Mouse (Mus musculus) stomach, postnatal 0 days (tissue): ENCODE measurements around the gene Zmiz1. TPM values are rescaled to one million over a fixed set of nuclear protein-coding genes. Genes with fewer than 3 reads are reported as not detected.

Experiments used
- ATAC-seq: fragments of 200-750 bp; cut with Nextera tagmentation; 2 replicates; pipeline ENCODE4 v1.8.0; 2017; ENCODE audit not compliant: low FRiP score, low TSS enrichment
- DNase-seq: peaks from one replicate; pipeline ENCODE4 v3.0.0-alpha.2; 2016; ENCODE audit warnings: low spot score
- H3K27ac ChIP-seq: fragments of 300-500 bp; sonication (generic); replicated peaks from 2 replicates; pipeline ENCODE4 v1.5.1; 2014; ENCODE audit warnings: mild to moderate bottlenecking, control low read depth
- H3K27me3 ChIP-seq: fragments of 300-500 bp; sonication (generic); 2 replicates; pipeline ENCODE4 v1.6.1; 2014; ENCODE audit warnings: low read length; ENCODE audit not compliant: control insufficient read depth, insufficient read depth
- H3K36me3 ChIP-seq: fragments of 300-500 bp; sonication (generic); 2 replicates; pipeline ENCODE4 v1.6.1; 2014; ENCODE audit warnings: low read length, mixed read lengths; ENCODE audit not compliant: control insufficient read depth, insufficient read depth
- H3K4me1 ChIP-seq: fragments of 300-500 bp; sonication (generic); replicated peaks from 2 replicates; pipeline ENCODE4 v1.6.1; 2014; ENCODE audit warnings: antibody characterized with exemption; ENCODE audit not compliant: control insufficient read depth, insufficient read depth
- H3K4me2 ChIP-seq: fragments of 300-500 bp; sonication (generic); replicated peaks from 2 replicates; pipeline ENCODE4 v1.6.1; 2014; ENCODE audit warnings: low read depth, mild to moderate bottlenecking, control low read depth, moderate library complexity
- H3K4me3 ChIP-seq: fragments of 300-500 bp; sonication (generic); 2 replicates; pipeline ENCODE4 v1.5.1; 2014; ENCODE audit warnings: low read depth, low read length, control low read depth
- H3K9ac ChIP-seq: fragments of 300-500 bp; sonication (generic); 2 replicates; pipeline ENCODE4 v1.6.1; 2014; ENCODE audit warnings: mild to moderate bottlenecking, low read length, control low read depth, mixed read lengths
- H3K9me3 ChIP-seq: fragments of 300-500 bp; sonication (generic); 2 replicates; pipeline ENCODE4 v1.6.1; 2016; ENCODE audit warnings: low read length; ENCODE audit not compliant: control insufficient read depth
- CTCF ChIP-seq: IDR thresholded peaks from 2 replicates; pipeline ENCODE4 v1.5.1; 2016; ENCODE audit warnings: antibody characterized with exemption, low read depth, mild to moderate bottlenecking, moderate library complexity
- EP300 ChIP-seq: optimal IDR thresholded peaks from 2 replicates; pipeline ENCODE3; 2016; ENCODE audit warnings: antibody characterized with exemption
- WGBS: fragments of 180-500 bp; shearing (Covaris S2); extraction: QIAGEN DNeasy Blood & Tissue Kit; methylation state at CpG from one replicate; pipeline ENCODE4 v1.1.7; 2014; 5-methylcytosine and 5-hydroxymethylcytosine counted together
- polyA plus RNA-seq: library from polyadenylated mRNA; unstranded; fragments of >200 nt; fragmentation: Nextera tagmentation; extraction: Ambion mirVana; gene quantifications from 2 replicates; pipeline ENCODE4 v1.2.1, GENCODE M21; 2015

Zmiz1 gene
- polyA plus RNA-seq, 1 experiment from 2014 or later, result 13.0 TPM

- Histone ChIP-seq H3K36me3 (peaks cover 2% of the 10 kb centered on the region; the same call in 1 of the 2 replicates), H3K9ac (no peak overlapping the region), H3K27me3 (no peaks in the 10 kb centered on the region), H3K4me1 (peaks cover 31% of the 10 kb centered on the region), H3K27ac (no peak overlapping the region), H3K4me3 (no peak overlapping the region), H3K9me3 (no peaks in the 10 kb centered on the region), H3K4me2 (no peak overlapping the region)
- TF ChIP-seq EP300 (no peak), CTCF (no peak)
- 77% methylated on average over 5 of the region's 5 CpGs for WGBS
- no peak for DNase-seq
- ATAC-seq, result no peak
Measured at GRCm38 (mm10) chr14:25478257-25478656, 19.3 kb downstream of the Zmiz1 start.

GRCm38 (mm10) chr14:25478755-25479154 is 19.8 kb downstream of the Zmiz1 start:
- no peaks in the 10 kb centered on the region for H3K27me3 ChIP-seq
- H3K9me3 ChIP-seq, result no peaks in the 10 kb centered on the region
- 59% methylated on average over 9 of the region's 9 CpGs for WGBS
- no peak for ATAC-seq
- no peak for TF ChIP-seq EP300
- TF ChIP-seq CTCF, result 0 out of 2 replicates have a peak, but pooled peaks have one; percentile 5
- H3K4me1 ChIP-seq, result peaks cover 26% of the 10 kb centered on the region
- no peak overlapping the region for H3K4me2 ChIP-seq
- no peak overlapping the region for H3K9ac ChIP-seq
- no peak for DNase-seq
- H3K36me3 ChIP-seq, result peaks cover 2% of the 10 kb centered on the region; the same call in 1 of the 2 replicates
- no peak overlapping the region for H3K4me3 ChIP-seq
- peak overlapping the region; percentile 30; the same call in 1 of the 2 replicates for H3K27ac ChIP-seq

GRCm38 (mm10) chr14:25479841-25480252 is 20.9 kb downstream of the Zmiz1 start:
- TF ChIP-seq CTCF, result no peak
- no peak for TF ChIP-seq EP300
- ATAC-seq (0 out of 2 replicates have a peak, but pooled peaks have one; percentile 6), DNase-seq (no peak)
- Histone ChIP-seq H3K27me3 (no peaks in the 10 kb centered on the region), H3K9me3 (no peaks in the 10 kb centered on the region), H3K4me3 (no peak overlapping the region), H3K36me3 (peaks cover 2% of the 10 kb centered on the region; the same call in 1 of the 2 replicates), H3K4me2 (0 out of 2 replicates have a peak overlapping the region, but pooled peaks have one; percentile 14), H3K9ac (0 out of 2 replicates have a peak overlapping the region, but pooled peaks have one; percentile 13), H3K4me1 (peaks cover 23% of the 10 kb centered on the region), H3K27ac (peak overlapping the region; percentile 89)
- WGBS, result 50% methylated on average over 3 of the region's 3 CpGs

GRCm38 (mm10) chr14:25480443-25480842 is 21.5 kb downstream of the Zmiz1 start:
- no peak overlapping the region for H3K9ac ChIP-seq

GRCm38 (mm10) chr14:25480916-25481666 is 22.1 kb downstream of the Zmiz1 start:
- Histone ChIP-seq H3K9me3 (no peaks in the 10 kb centered on the region), H3K4me3 (no peak overlapping the region), H3K36me3 (peaks cover 2% of the 10 kb centered on the region; the same call in 1 of the 2 replicates), H3K9ac (peak overlapping the region; percentile 35; the same call in 1 of the 2 replicates), H3K27ac (peak overlapping the region; percentile 89), H3K27me3 (no peaks in the 10 kb centered on the region), H3K4me2 (no peak overlapping the region; the same call in 1 of the 2 replicates), H3K4me1 (peaks cover 18% of the 10 kb centered on the region)
- no peak for TF ChIP-seq EP300
- no peak for TF ChIP-seq CTCF
- WGBS, result 23% methylated on average over 20 of the region's 20 CpGs
- peak; percentile 94 for ATAC-seq
- peak; percentile 92 for DNase-seq

More at GRCm38 (mm10) chr14:25480443-25480842, 21.5 kb downstream of the Zmiz1 start:
- ATAC-seq (no peak), DNase-seq (no peak)
- no peak for TF ChIP-seq CTCF
- no peak for TF ChIP-seq EP300
- H3K36me3 ChIP-seq, result peaks cover 2% of the 10 kb centered on the region; the same call in 1 of the 2 replicates
- H3K27ac ChIP-seq, result peak overlapping the region; percentile 89
- no peak overlapping the region for H3K4me2 ChIP-seq
- WGBS, result 79% methylated on average over 4 of the region's 4 CpGs
- H3K27me3 ChIP-seq, result no peaks in the 10 kb centered on the region
- H3K4me1 ChIP-seq, result peaks cover 21% of the 10 kb centered on the region
- no peak overlapping the region for H3K4me3 ChIP-seq
- H3K9me3 ChIP-seq, result no peaks in the 10 kb centered on the region
